Mouse (Mus musculus) retina, postnatal 1 day (tissue): Measurements from ENCODE around the gene Wdfy3.
A peak's percentile ranks its signal among the peaks of the same experiment; 100 is the strongest.
"Not testable (repeated sequence)": the region's sequence is repeated elsewhere in the genome, so short reads cannot be mapped to it uniquely, and the experiment has no call there.

ENCODE experiments used
- DNase-seq: peaks from one replicate; pipeline ENCODE4 v3.0.0-alpha.2; 2012

Wdfy3 gene

GRCm38 (mm10) chr5:101996036-101996735 lies 73.5 kb downstream of the Wdfy3 start:
- no peak for DNase-seq

- peak; percentile 28 for DNase-seq
Observed at GRCm38 (mm10) chr5:101995451-101995995, 74.2 kb downstream of the Wdfy3 start.

DNA sequence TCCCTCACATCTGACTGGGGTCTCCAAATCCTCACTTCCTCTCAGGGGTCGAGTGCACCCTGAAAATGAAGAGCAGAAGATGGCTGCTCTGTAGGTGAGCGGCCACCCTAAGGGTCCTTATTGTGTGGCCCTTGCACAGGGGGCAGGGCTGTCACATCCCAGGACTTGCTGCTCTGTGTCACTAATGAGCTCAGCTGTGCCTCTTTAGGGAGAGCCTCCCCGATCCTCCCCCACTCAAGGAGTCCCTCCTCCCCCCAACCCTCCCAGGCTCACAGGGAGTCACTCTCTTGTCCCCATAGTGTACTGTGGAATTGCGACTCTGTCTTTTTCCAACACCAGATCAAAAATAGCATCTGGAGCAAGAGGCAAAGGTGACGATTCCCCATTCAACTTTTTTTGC lies 75.7 kb downstream of the Wdfy3 start:
- peak; percentile 26 for DNase-seq

DNA sequence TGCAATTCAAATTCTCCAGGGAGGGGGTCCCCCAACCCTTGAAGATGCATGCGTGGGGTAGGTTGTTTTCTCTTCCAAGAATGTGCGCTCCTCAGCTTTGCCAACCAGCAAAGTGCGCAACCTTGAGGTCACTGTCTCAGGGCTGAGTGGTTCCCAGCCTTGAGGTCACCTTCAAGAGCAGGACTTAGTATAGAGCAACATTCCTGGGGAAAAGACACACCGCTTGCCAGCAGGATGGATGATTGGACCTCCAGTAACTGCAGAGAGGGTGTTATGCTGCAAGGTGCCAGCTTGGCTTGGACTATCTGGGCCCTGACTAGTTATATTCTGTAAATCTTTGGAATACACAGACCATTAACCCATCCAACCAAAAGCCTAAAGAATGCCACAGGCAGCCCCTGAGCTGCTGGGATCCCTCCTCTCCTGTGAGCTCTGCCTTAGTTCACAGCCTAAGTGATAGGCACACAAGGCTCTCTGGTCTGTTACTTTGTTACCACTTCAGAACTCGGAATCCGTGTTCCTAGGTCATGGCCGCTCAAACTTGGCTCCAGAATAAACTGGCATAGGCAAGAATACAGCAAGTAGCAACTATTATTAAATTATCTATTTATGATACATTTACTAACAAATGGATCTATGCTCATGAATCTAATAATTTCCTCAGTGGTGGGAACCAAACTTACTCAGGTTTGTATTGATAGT lies 76.6 kb downstream of the Wdfy3 start:
- no peak for DNase-seq

DNA sequence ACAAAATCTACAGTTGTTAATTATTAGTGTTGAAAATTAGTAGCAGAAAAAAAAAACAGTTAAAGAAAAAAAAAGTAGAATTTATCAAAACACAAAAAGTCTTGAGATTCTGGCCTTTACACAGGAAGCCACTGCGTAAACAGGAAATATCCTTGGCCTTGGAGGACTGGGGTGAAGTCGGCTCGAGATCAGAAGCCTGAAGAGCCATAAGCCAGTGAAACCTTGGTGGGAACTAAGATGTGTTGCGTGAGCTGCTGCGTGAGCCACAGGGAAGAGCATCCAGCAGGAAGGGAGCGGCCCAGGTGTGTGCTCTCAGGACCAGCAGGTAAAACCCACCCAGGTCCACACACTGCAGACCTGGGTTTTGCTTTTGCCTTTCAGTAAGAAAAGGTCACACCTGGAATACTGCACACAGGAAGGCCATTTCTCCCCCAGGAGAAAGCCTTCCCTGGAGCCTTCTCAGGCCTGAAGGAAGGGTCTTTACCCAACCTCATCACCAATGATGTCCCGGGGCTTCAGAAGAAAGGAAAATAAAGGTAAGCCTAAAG lies 79.3 kb downstream of the Wdfy3 start:
- DNase-seq: no peak

GRCm38 (mm10) chr5:101988476-101988875 lies 81.2 kb downstream of the Wdfy3 start:
- DNase-seq: no peak

GRCm38 (mm10) chr5:101986694-101987093 lies 83.0 kb downstream of the Wdfy3 start:
- DNase-seq: no peak

DNA sequence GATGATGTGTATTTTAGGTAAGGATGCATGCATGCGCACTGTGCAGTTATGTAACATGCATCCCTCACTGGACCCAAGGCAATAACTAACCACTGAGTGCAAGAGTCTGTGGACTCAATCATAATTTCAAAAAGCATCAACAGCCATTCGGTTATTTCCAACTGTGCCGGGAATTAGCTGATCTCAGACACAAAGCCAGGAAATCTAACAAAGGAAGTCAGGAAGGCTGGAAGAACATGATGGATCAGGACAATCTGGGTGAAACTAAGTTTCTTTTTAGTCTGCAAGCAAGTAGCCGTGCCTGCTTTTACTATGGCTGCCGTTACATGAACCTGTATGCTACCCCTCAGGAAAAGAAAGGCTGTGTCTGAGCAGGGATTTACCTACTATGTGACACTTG lies 87.5 kb downstream of the Wdfy3 start:
- no peak for DNase-seq

DNA sequence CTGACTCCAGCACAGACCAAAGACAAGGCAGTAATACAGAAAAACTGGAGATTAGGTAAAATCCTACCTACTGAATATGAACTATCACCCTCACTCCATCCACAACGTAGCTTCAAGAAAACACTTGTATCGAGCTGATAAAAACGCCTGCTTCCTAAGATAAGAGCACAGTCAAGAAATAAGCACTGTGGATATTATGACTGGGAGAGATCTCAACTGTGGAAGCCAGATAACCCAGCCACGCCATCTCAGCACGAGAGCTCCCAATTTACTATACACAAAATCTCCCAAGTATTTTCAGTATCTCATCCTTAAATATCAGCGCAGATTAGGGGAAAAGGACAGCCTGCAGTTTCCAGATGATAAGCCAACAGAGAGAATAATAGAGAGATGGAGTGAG lies 90.1 kb downstream of the Wdfy3 start:
- DNase-seq: no peak

DNA sequence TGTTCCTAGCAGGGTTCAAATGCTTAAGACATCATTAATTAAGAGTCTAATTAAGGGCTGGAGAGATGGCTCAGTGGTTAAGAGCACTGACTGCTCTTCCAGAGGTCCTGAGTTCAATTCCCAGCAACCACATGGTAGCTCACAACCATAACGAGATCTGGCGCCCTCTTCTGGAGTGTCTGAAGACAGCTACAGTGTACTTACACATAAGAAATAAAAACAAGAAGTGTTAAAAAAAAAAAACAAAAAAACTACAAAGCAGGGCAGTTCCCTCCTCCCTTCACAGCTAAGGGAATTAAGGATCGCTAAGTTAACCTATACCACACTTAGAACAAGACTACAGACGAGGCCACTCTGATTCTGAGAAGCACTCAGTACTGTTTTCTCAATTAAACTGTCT lies 97.1 kb downstream of the Wdfy3 start:
- not testable (repeated sequence) for DNase-seq

- DNase-seq: no peak
Observed at GRCm38 (mm10) chr5:101968153-101968851, 101.4 kb downstream of the Wdfy3 start.

GRCm38 (mm10) chr5:101967832-101968152 lies 101.9 kb downstream of the Wdfy3 start:
- no peak for DNase-seq

- no peak for DNase-seq
Observed at GRCm38 (mm10) chr5:101962824-101963223, 106.9 kb downstream of the Wdfy3 start.

DNA sequence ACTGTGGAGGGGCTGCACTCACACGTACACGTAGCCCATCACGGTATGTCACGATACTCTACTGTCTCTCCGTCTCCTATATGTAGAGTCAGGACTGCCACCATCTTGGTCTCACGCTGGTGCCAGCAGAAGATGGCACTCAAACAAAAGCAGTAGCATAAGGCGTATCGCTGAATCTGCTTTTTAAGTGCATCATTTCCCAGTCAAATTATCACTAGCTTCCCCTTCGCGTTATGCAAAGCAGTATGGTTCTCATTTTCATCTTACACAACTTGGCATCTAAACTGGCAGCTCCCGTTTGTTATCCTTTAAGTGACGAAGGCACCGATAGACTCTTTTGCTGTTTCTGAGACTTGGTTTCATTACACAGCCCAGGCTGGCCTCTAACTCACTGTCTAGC lies 110.4 kb downstream of the Wdfy3 start:
- DNase-seq: no peak

GRCm38 (mm10) chr5:101958941-101959340 lies 110.8 kb downstream of the Wdfy3 start:
- no peak for DNase-seq

DNA sequence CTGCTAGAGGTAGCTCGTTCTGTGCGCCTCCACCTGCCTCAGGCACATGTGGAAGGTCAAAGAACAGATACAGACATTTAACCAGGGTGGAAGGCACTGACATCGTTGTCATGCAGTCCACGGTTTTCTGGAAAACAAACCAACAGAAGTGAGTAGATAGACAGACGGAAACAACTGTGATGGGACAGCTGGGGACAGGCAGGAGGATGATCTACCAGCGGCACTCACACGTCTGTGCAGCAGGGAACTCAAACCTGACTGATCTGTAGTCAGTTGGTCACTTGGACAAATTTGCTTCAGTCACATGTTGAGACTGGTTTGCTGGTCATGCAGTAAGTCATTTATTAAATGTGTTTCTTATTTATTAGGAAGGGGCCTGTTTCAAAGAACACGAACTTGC lies 112.3 kb downstream of the Wdfy3 start:
- no peak for DNase-seq

- DNase-seq: no peak
Observed at GRCm38 (mm10) chr5:101954393-101955340, 115.1 kb downstream of the Wdfy3 start.

DNA sequence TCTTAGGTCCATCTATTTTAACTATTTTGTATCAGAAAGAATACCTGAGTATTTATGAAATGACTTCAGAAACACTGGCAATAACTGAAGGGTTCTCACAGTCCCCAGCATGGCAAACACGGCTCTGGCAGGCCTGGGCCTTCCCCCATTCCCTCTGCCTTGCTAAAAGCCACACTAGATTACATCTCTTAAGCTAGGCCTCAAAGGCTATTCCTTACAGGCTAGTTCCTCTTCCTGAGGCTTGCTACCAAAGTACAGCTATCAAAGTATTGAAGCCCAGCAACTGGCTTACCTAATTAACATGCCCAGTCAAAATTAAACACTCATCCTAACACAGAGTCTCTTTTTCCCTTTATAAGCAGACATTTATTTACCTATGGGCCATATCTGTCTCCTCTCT lies 117.8 kb downstream of the Wdfy3 start:
- no peak for DNase-seq

DNA sequence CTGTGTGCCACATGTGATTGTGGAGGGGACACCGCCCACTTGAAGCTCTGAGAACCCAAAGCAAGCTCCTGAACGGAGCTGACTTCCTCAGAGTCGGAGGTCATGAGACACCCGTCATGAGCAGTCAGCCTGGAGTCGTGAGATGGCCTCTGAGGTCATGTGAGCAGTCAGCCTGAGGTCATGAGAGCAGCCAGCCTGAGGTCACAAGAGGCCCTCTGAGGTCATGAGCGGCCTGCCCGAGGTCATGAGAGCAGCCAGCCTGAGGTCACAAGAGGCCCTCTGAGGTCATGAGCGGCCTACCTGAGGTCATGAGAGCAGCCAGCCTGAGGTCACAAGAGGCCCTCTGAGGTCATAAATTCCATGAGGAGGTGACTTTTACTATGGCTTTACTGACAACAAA lies 120.4 kb downstream of the Wdfy3 start:
- DNase-seq: no peak

DNA sequence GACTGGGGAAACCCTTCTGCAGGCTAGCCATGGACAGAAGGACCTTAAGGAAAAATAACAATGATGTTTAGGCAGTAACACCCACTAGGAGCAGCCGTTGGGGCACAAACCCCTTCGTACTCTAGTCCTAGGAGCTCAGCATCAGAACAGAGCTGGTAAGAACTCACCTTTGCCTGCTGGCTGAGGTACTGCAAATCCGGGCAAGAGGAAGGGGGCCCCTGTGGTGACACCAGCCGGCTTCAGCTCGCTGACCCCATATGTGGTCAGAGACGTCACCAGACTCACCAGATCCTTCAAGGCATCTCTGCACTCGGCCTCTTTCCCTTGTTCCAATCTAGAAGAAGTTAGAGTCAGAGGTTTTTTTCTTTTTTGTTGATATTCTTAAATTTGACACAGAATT lies 121.1 kb downstream of the Wdfy3 start:
- no peak for DNase-seq

DNA sequence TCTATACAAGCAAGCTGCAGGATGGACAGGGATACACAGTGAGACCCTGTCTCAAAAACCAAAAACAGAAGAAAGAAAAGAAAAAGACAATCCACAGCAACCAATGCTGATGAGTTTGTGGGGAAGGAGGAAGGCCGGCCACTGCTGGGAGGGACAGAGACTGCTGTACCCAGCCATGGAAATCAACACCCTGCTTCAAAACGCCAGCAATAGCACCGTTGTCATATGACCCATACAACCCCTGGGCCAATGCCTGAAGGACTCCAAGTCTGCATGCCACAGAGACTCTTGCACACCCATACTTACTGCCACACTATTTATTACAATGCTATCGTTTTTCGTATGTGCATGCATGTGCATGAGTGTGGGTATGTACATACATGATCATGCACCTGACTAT lies 124.0 kb downstream of the Wdfy3 start:
- no peak for DNase-seq

- DNase-seq: no peak
Observed at GRCm38 (mm10) chr5:101937909-101938596, 131.7 kb downstream of the Wdfy3 start.
